Mouse (Mus musculus) midbrain, postnatal 0 days (tissue): ENCODE data around the gene Polr2c. TPM values are rescaled to one million over a fixed set of nuclear protein-coding genes. Genes with fewer than 3 reads are reported as not detected.

Experiments
- ATAC-seq: fragments of 200-750 bp; cut with Nextera tagmentation; 2 replicates; pipeline ENCODE4 v1.8.0; 2017; ENCODE audit warnings: moderate number of reproducible peaks, mild to moderate bottlenecking, moderate TSS enrichment, moderate library complexity; ENCODE audit not compliant: low FRiP score
- DNase-seq: peaks from one replicate; pipeline ENCODE4 v3.0.0-alpha.2; 2015; ENCODE audit warnings: low spot score
- H3K27ac ChIP-seq: fragments of 300-500 bp; sonication (generic); 2 replicates; pipeline ENCODE4 v1.5.1; 2014; ENCODE audit warnings: low read depth, mild to moderate bottlenecking, low read length, mixed read lengths
- H3K27me3 ChIP-seq: fragments of 300-500 bp; sonication (generic); 2 replicates; pipeline ENCODE4 v1.6.1; 2014; ENCODE audit warnings: low read length, control low read depth, mixed read lengths; ENCODE audit not compliant: insufficient read depth
- H3K36me3 ChIP-seq: fragments of 300-500 bp; sonication (generic); 2 replicates; pipeline ENCODE4 v1.6.1; 2014; ENCODE audit warnings: low read length, control low read depth, mixed read lengths; ENCODE audit not compliant: insufficient read depth
- H3K4me1 ChIP-seq: fragments of 300-500 bp; sonication (generic); 2 replicates; pipeline ENCODE4 v1.6.1; 2014; ENCODE audit warnings: mild to moderate bottlenecking, control low read depth, antibody characterized with exemption, low read length, mixed read lengths; ENCODE audit not compliant: insufficient read depth
- H3K4me2 ChIP-seq: fragments of 300-500 bp; sonication (generic); 2 replicates; pipeline ENCODE4 v1.6.1; 2014; ENCODE audit warnings: low read depth, mild to moderate bottlenecking, low read length, mixed read lengths; ENCODE audit not compliant: poor library complexity, severe bottlenecking
- H3K4me3 ChIP-seq: fragments of 300-500 bp; sonication (generic); 2 replicates; pipeline ENCODE4 v1.5.1; 2014; ENCODE audit warnings: low read depth, mild to moderate bottlenecking, low read length, moderate library complexity
- H3K9ac ChIP-seq: fragments of 300-500 bp; sonication (generic); replicated peaks from 2 replicates; pipeline ENCODE4 v1.6.1; 2014; ENCODE audit warnings: mild to moderate bottlenecking, low read length, moderate library complexity, mixed read lengths; ENCODE audit not compliant: poor library complexity, severe bottlenecking
- H3K9me3 ChIP-seq: fragments of 300-500 bp; sonication (generic); 2 replicates; pipeline ENCODE4 v1.6.1; 2016; ENCODE audit warnings: low read length, control low read depth
- CTCF ChIP-seq: IDR thresholded peaks from 2 replicates; pipeline ENCODE4 v1.5.1; 2016; ENCODE audit warnings: antibody characterized with exemption, mild to moderate bottlenecking
- WGBS: fragments of 180-500 bp; shearing (Covaris S2); extraction: QIAGEN DNeasy Blood & Tissue Kit; methylation state at CpG from one replicate; pipeline ENCODE4 v1.1.7; 2014; 5-methylcytosine and 5-hydroxymethylcytosine counted together
- polyA plus RNA-seq: library from polyadenylated mRNA; unstranded; fragments of >200 nt; fragmentation: Nextera tagmentation; extraction: Ambion mirVana; gene quantifications from 2 replicates; pipeline ENCODE4 v1.2.1, GENCODE M21; 2015
- total RNA-seq: library from RNA; depleted of rRNA; stranded (reverse); fragments of >200 nt; gene quantifications from 2 replicates; pipeline ENCODE4 v1.2.3, GENCODE M21; 2014

The Polr2c gene
- total and polyA plus RNA-seq, 2 experiments from 2014 or later, result 62.5 to 93.3 TPM

GRCm38 (mm10) chr8:94904450-94905175, 47.4 kb downstream of the Polr2c start:
- H3K9me3 ChIP-seq, result no peaks in the 10 kb centered on the region
- no peaks in the 10 kb centered on the region for H3K4me1 ChIP-seq
- no peak overlapping the region for H3K4me3 ChIP-seq
- H3K9ac ChIP-seq, result no peak overlapping the region
- ATAC-seq (no peak), DNase-seq (peak; percentile 79)
- no peaks in the 10 kb centered on the region for H3K36me3 ChIP-seq
- no peak for TF ChIP-seq CTCF
- no peaks in the 10 kb centered on the region for H3K27me3 ChIP-seq
- H3K4me2 ChIP-seq, result no peak overlapping the region
- H3K27ac ChIP-seq, result no peak overlapping the region
- WGBS, result 71% methylated on average over 12 of the region's 12 CpGs

DNA sequence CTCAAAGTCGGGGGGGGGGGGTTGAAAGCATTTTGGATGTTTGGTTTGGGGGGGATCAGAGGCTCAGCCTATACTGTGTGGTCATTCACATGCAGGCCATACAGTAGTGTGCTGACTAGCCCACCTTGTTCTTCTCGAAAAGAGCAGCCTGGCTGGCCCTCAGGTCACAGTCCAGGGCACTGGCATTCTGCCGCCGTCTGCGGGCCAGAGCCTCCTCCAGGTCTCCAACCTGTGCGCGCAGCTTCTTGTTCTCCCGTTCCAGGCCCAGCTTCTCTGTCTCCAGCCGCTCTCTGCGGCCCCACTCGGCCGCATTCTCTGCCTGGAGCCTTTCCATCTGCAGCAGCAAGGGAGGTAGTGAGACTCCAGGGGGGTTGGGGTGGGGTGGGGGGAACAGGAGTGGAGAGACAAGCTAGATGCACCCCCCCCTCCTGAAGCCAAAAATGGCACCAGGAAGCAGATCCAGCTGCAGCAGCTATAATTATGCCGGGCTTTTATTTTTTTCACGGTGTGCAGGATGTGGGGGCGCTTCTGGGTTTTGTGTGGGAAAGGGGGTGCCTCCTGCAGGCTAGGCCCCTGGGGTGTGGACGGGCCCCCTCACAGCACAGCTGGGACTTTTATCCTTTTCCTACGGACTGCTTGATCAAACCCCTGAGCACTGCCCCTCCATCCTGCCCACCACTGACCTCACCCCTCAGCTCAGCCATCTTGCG, 50.5 kb downstream of the Polr2c start:
- Histone ChIP-seq H3K4me1 (no peaks in the 10 kb centered on the region), H3K4me3 (no peak overlapping the region), H3K9ac (no peak overlapping the region), H3K9me3 (no peaks in the 10 kb centered on the region), H3K4me2 (no peak overlapping the region), H3K27ac (no peak overlapping the region), H3K27me3 (peaks cover 4% of the 10 kb centered on the region), H3K36me3 (no peaks in the 10 kb centered on the region)
- DNase-seq, result no peak
- TF ChIP-seq CTCF, result no peak
- WGBS, result 85% methylated on average over 18 of the region's 18 CpGs
- no peak for ATAC-seq

DNA sequence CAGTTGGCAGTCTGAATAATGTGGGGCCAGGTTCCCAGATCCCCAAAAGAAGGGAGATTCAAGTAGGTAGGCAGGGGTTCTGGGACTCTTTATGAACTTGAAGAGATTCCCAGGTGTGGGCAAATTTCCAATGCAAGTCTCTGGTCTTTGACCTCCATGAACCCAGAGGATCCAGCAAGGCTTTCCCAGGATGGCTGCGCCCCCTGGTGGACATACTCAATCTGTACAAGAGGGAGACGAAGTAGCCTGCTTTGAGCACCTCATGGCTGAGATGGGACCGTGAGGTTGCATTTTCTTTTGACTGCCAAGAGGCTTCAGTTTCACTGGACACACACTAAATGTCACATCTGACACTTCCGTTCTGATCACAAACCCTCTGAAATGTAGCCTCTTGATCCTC, 51.6 kb downstream of the Polr2c start:
- Histone ChIP-seq H3K9me3 (no peaks in the 10 kb centered on the region), H3K4me2 (no peak overlapping the region), H3K36me3 (no peaks in the 10 kb centered on the region), H3K27ac (no peak overlapping the region), H3K4me3 (no peak overlapping the region), H3K9ac (no peak overlapping the region), H3K27me3 (peaks cover 14% of the 10 kb centered on the region), H3K4me1 (no peaks in the 10 kb centered on the region)
- DNase-seq (peak; percentile 87), ATAC-seq (no peak)
- TF ChIP-seq CTCF, result peak; percentile 87
- WGBS, result 17% methylated on average over 4 of the region's 4 CpGs

DNA sequence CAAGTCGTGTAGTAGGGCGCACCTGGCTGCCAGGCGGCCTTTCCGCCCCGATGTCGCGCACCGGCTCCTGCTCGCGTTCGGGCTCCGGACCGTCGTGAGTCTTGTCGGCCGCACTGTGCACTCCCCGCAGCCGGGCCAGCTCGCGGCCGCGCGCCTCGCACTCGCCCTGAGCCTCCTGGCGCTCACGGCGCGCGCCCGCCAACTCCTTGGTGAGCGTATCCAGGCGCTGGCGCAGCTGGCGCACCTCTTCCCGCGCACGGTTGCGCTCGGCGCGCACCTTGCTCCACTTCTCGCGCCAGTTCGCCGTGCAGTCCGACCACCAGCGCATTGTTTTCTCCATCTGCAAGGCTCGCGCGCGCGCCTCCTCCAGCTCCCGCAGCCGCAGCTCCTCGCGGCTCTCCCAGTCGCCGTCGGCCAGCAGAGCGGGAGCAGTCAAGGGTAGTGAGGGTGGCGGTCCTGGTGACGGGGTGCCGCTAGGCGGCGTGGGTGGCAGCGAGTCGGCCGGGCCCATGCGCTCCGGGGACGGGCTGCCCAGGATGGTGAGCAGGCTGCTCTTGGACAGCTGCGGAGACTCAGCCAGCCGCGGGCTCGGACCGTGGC, 55.9 kb downstream of the Polr2c start:
- peaks cover 8% of the 10 kb centered on the region for H3K4me1 ChIP-seq
- no peaks in the 10 kb centered on the region for H3K36me3 ChIP-seq
- no peak overlapping the region for H3K27ac ChIP-seq
- no peaks in the 10 kb centered on the region for H3K9me3 ChIP-seq
- H3K27me3 ChIP-seq, result peaks cover 37% of the 10 kb centered on the region
- TF ChIP-seq CTCF, result peak; percentile 69
- peak overlapping the region; percentile 48 for H3K9ac ChIP-seq
- peak; percentile 45 for DNase-seq
- WGBS, result 7% methylated on average over 74 of the region's 77 CpGs
- H3K4me3 ChIP-seq, result peak overlapping the region; percentile 47
- peak overlapping the region; percentile 81 for H3K4me2 ChIP-seq
- peak; percentile 67 for ATAC-seq

GRCm38 (mm10) chr8:94914256-94914655, 57.0 kb downstream of the Polr2c start:
- no peak for TF ChIP-seq CTCF
- ATAC-seq (no peak), DNase-seq (no peak)
- H3K9me3 ChIP-seq, result no peaks in the 10 kb centered on the region
- WGBS, result 91% methylated on average over 6 of the region's 6 CpGs
- no peak overlapping the region for H3K4me3 ChIP-seq
- H3K4me2 ChIP-seq, result no peak overlapping the region
- no peak overlapping the region for H3K27ac ChIP-seq
- peaks cover 40% of the 10 kb centered on the region for H3K27me3 ChIP-seq
- H3K9ac ChIP-seq, result no peak overlapping the region
- H3K36me3 ChIP-seq, result no peaks in the 10 kb centered on the region
- peaks cover 8% of the 10 kb centered on the region for H3K4me1 ChIP-seq

- DNase-seq (peak; percentile 77), ATAC-seq (no peak)
- 45% methylated on average over 3 of the region's 3 CpGs for WGBS
- Histone ChIP-seq H3K9ac (no peak overlapping the region), H3K27ac (no peak overlapping the region), H3K4me3 (no peak overlapping the region), H3K27me3 (peaks cover 40% of the 10 kb centered on the region), H3K4me2 (no peak overlapping the region), H3K4me1 (peaks cover 8% of the 10 kb centered on the region), H3K36me3 (no peaks in the 10 kb centered on the region), H3K9me3 (no peaks in the 10 kb centered on the region)
- TF ChIP-seq CTCF, result no peak
These were observed 57.5 kb downstream of the Polr2c start for GRCm38 (mm10) chr8:94914701-94915101.
